Comparison of ENCODE assay signal across 31 mouse cellular contexts in genomic region chr7:105372912-105373311, GRCm38 (mm10). TPM values are rescaled to one million over a fixed set of nuclear protein-coding genes. Genes with fewer than 3 reads are reported as not detected.
DNase-seq lines count a peak whose midpoint lies in the region; ATAC-seq and TF ChIP-seq lines count a peak whose summit lies in the region.
"Had no signal": no experiment of that assay in that cellular context is flagged by ENCODE, and none has a peak within 500 bp of the region (broad histone marks: within the 10 kb centered on the region; RNA-seq: fewer than 3 reads in every experiment).

No protein-coding gene starts in this region.

- no peak overlapping the region for H3K9ac ChIP-seq in heart, embryonic 15.5 days
- no peak overlapping the region for H3K9ac ChIP-seq in heart, adult 2 months (ENCODE audit: low read depth, low read length)
- H3K9ac ChIP-seq: embryonic facial prominence, embryonic 15.5 days; hindbrain, embryonic 13.5 days; lung, embryonic 14.5 days; midbrain, embryonic 13.5 days; neural tube, embryonic 13.5 days had no signal

- TF ChIP-seq EP300 in heart, adult 2 months (IDR thresholded peaks at IDR 0.05; ENCODE audit: insufficient read depth, low read depth, low read length) = no peak

- H3K4me2 ChIP-seq in heart, embryonic 15.5 days = no peak overlapping the region
- H3K4me2 ChIP-seq: embryonic facial prominence, embryonic 15.5 days; hindbrain, embryonic 13.5 days; lung, embryonic 14.5 days; midbrain, embryonic 13.5 days; neural tube, embryonic 13.5 days had no signal

- H3K4me1 ChIP-seq in heart, embryonic 15.5 days (replicated peaks) = peaks cover 11% of the 10 kb centered on the region
- H3K4me1 ChIP-seq in heart, adult 2 months (ENCODE audit: control insufficient read depth, insufficient read depth, low read length) = no peaks in the 10 kb centered on the region
- H3K4me1 ChIP-seq: embryonic facial prominence, embryonic 15.5 days; hindbrain, embryonic 13.5 days; limb, embryonic 10.5 days; midbrain, embryonic 13.5 days; neural tube, embryonic 13.5 days had no signal

- no peak for DNase-seq in heart, adult 2 months
- DNase-seq in lung, postnatal 36 days = peak; percentile 16
- no peak for DNase-seq in lung, postnatal 25 days (ENCODE audit: low spot score)
- DNase-seq in ovary, postnatal 36 days (ENCODE audit: low spot score) = no peak
- DNase-seq: gastrocnemius, postnatal 14 days; kidney, adult 2 months; lung, embryonic 14.5 days; thymus, adult 18-20 months; thymus, postnatal 36 days had no signal

- intact Hi-C loops in heart, adult 2 months (cut with DNase I) = no loop called here

- peaks cover 10% of the 10 kb centered on the region for H3K36me3 ChIP-seq in heart, embryonic 15.5 days
- H3K36me3 ChIP-seq in heart, adult 2 months (ENCODE audit: control insufficient read depth, insufficient read depth, low read length) = peaks cover 7% of the 10 kb centered on the region; the same call in 1 of the 2 replicates

- H3K79me2 ChIP-seq in heart, adult 2 months (replicated peaks; ENCODE audit: control insufficient read depth, insufficient read depth, low read length) = no peaks in the 10 kb centered on the region

- H3K27me3 ChIP-seq in heart, embryonic 15.5 days = no peaks in the 10 kb centered on the region
- no peaks in the 10 kb centered on the region for H3K27me3 ChIP-seq in heart, adult 2 months (ENCODE audit: control insufficient read depth, insufficient read depth, low read length)
- H3K27me3 ChIP-seq: embryonic facial prominence, embryonic 15.5 days; hindbrain, embryonic 13.5 days; midbrain, embryonic 13.5 days; neural tube, embryonic 13.5 days; Patski had no signal

- ATAC-seq in heart, embryonic 15.5 days (replicated peaks; ENCODE audit: insufficient number of reproducible peaks, insufficient read depth, low FRiP score, low read depth) = no peak
- ATAC-seq in granulocyte monocyte progenitor cell, adult 5-6 weeks (replicated peaks; ENCODE audit: poor library complexity, severe bottlenecking) = peak; percentile 92
- ATAC-seq in neutrophil, adult 5-6 weeks (ENCODE audit: extremely low read depth, insufficient number of reproducible peaks, low FRiP score, poor library complexity, severe bottlenecking) = peak; percentile 77
- no peak for ATAC-seq in inflammation-experienced regulatory T-cells, adult 6 months
- ATAC-seq: CD4-positive, CD25-positive, alpha-beta regulatory T cell, adult 4 months; forebrain, embryonic 14.5 days; midbrain, embryonic 13.5 days; Patski had no signal

- TF ChIP-seq POLR2A in heart, adult 2 months (IDR thresholded peaks at IDR 0.05; ENCODE audit: insufficient read depth, low read depth, low read length) = no peak

- no peak overlapping the region for H3K4me3 ChIP-seq in heart, embryonic 15.5 days
- H3K4me3 ChIP-seq in heart, adult 2 months = no peak overlapping the region
- H3K4me3 ChIP-seq: embryonic facial prominence, embryonic 15.5 days; hindbrain, embryonic 13.5 days; limb, embryonic 10.5 days; midbrain, embryonic 13.5 days; neural tube, embryonic 13.5 days had no signal

- no peak for TF ChIP-seq CTCF in heart, adult 2 months (IDR thresholded peaks at IDR 0.05)

- peak overlapping the region; percentile 71 for H3K27ac ChIP-seq in heart, embryonic 15.5 days
- H3K27ac ChIP-seq in heart, adult 2 months = no peak overlapping the region
- H3K27ac ChIP-seq: embryonic facial prominence, embryonic 15.5 days; hindbrain, embryonic 13.5 days; kidney, postnatal 0 days; limb, embryonic 10.5 days; macrophage; midbrain, embryonic 13.5 days; neural tube, embryonic 13.5 days had no signal

- 89% methylated on average over 1 of the region's 1 CpGs for WGBS in heart, embryonic 15.5 days
- 86% methylated on average over 1 of the region's 1 CpGs for WGBS in heart, adult 2 months

- H3K9me3 ChIP-seq in heart, embryonic 15.5 days (replicated peaks) = no peaks in the 10 kb centered on the region
- H3K9me3 ChIP-seq: embryonic facial prominence, embryonic 15.5 days; hindbrain, embryonic 13.5 days; limb, embryonic 10.5 days; midbrain, embryonic 13.5 days; neural tube, embryonic 13.5 days had no signal

RNA-seq across cellular contexts. Expression of gene Gm5901, which starts 1.9 kb away (rescaled TPM):
- not detected in 2 replicates for polyA plus RNA-seq in heart, embryonic 15.5 days (2015; fragmentation: Nextera tagmentation; extraction: Ambion mirVana)
- not detected for total RNA-seq in heart, adult 2 months (2021)
- polyA plus RNA-seq in heart, adult 2 months (2012; rRNA removed) = 0.12 TPM in 1 of 2 replicates, not detected in the other
- not detected in 2 replicates for total RNA-seq in granulocyte monocyte progenitor cell, adult 5-6 weeks (2014; fragmentation: Nextera tagmentation)
- not detected in 2 replicates for total RNA-seq in granulocyte monocyte progenitor cell, adult 5-6 weeks (2017)
- 1.2 TPM in 1 of 2 replicates, not detected in the other for total RNA-seq in neutrophil, adult 5-6 weeks (2017)
- polyA plus RNA-seq in inflammation-experienced regulatory T-cells, adult 6 months (2017; shearing (Covaris generic)) = not detected
- total RNA-seq: adrenal gland, adult 2 months; adrenal gland, postnatal 4 days; gastrocnemius, postnatal 14 days; heart, adult 18-20 months; heart, postnatal 14 days; layer of hippocampus, postnatal 14 days; liver, adult 2 months had no signal
- polyA plus RNA-seq: adrenal gland, adult 2 months; CD4-positive, CD25-positive, alpha-beta regulatory T cell, adult 4 months; embryonic facial prominence, embryonic 15.5 days; forebrain, embryonic 14.5 days; hindbrain, embryonic 13.5 days; kidney, adult 2 months; kidney, postnatal 0 days; large intestine, adult 2 months; limb, embryonic 10.5 days; liver, adult 2 months; lung, embryonic 14.5 days; macrophage; midbrain, embryonic 13.5 days; neural tube, embryonic 13.5 days; Patski; stomach, embryonic 16.5 days had no signal

RNA-seq across cellular contexts. Expression of gene Olfr692, which starts 4.9 kb away (rescaled TPM):
- not detected in 2 replicates for polyA plus RNA-seq in heart, embryonic 15.5 days (2015; fragmentation: Nextera tagmentation; extraction: Ambion mirVana)
- total RNA-seq in heart, adult 2 months (2021) = not detected
- polyA plus RNA-seq in heart, adult 2 months (2012; rRNA removed) = not detected in 2 replicates
- not detected in 2 replicates for total RNA-seq in granulocyte monocyte progenitor cell, adult 5-6 weeks (2014; fragmentation: Nextera tagmentation)
- total RNA-seq in granulocyte monocyte progenitor cell, adult 5-6 weeks (2017) = not detected in 2 replicates
- total RNA-seq in neutrophil, adult 5-6 weeks (2017) = not detected in 2 replicates
- not detected for polyA plus RNA-seq in inflammation-experienced regulatory T-cells, adult 6 months (2017; shearing (Covaris generic))
- total RNA-seq: adrenal gland, adult 2 months; adrenal gland, postnatal 4 days; gastrocnemius, postnatal 14 days; heart, adult 18-20 months; heart, postnatal 14 days; layer of hippocampus, postnatal 14 days; liver, adult 2 months had no signal
- polyA plus RNA-seq: adrenal gland, adult 2 months; CD4-positive, CD25-positive, alpha-beta regulatory T cell, adult 4 months; forebrain, embryonic 14.5 days; hindbrain, embryonic 13.5 days; kidney, adult 2 months; kidney, postnatal 0 days; large intestine, adult 2 months; limb, embryonic 10.5 days; liver, adult 2 months; lung, embryonic 14.5 days; macrophage; midbrain, embryonic 13.5 days; neural tube, embryonic 13.5 days; Patski; stomach, embryonic 16.5 days had no signal

RNA-seq across cellular contexts. Expression of gene Fam160a2, which starts 26.9 kb away (rescaled TPM):
- 24.7 and 35.4 TPM in 2 replicates for polyA plus RNA-seq in heart, embryonic 15.5 days (2015; fragmentation: Nextera tagmentation; extraction: Ambion mirVana)
- total RNA-seq in heart, adult 2 months (2021) = 10 to 100 TPM; 16.0 to 16.3 TPM
- 25.4 and 48.2 TPM in 2 replicates for polyA plus RNA-seq in heart, adult 2 months (2012; rRNA removed)
- total RNA-seq in granulocyte monocyte progenitor cell, adult 5-6 weeks (2014; fragmentation: Nextera tagmentation) = 42.9 and 44.3 TPM in 2 replicates
- 9.0 and 23.2 TPM in 2 replicates for total RNA-seq in granulocyte monocyte progenitor cell, adult 5-6 weeks (2017)
- total RNA-seq in neutrophil, adult 5-6 weeks (2017) = 57.8 and 59.1 TPM in 2 replicates
- 10 to 100 TPM; 10.5 to 25.3 (median 17.5) TPM for polyA plus RNA-seq in inflammation-experienced regulatory T-cells, adult 6 months (2017; shearing (Covaris generic))

RNA-seq across cellular contexts. Expression of gene Olfr691, which starts 30.8 kb away (rescaled TPM):
- polyA plus RNA-seq in heart, embryonic 15.5 days (2015; fragmentation: Nextera tagmentation; extraction: Ambion mirVana) = not detected in 2 replicates
- not detected for total RNA-seq in heart, adult 2 months (2021)
- polyA plus RNA-seq in heart, adult 2 months (2012; rRNA removed) = 0.15 TPM in 1 of 2 replicates, not detected in the other
- total RNA-seq in granulocyte monocyte progenitor cell, adult 5-6 weeks (2014; fragmentation: Nextera tagmentation) = not detected in 2 replicates
- not detected in 2 replicates for total RNA-seq in granulocyte monocyte progenitor cell, adult 5-6 weeks (2017)
- 0.37 and 1.0 TPM in 2 replicates for total RNA-seq in neutrophil, adult 5-6 weeks (2017)
- polyA plus RNA-seq in inflammation-experienced regulatory T-cells, adult 6 months (2017; shearing (Covaris generic)) = not detected
- total RNA-seq: adrenal gland, adult 2 months; adrenal gland, postnatal 4 days; gastrocnemius, postnatal 14 days; heart, adult 18-20 months; heart, postnatal 14 days; liver, adult 2 months had no signal
- polyA plus RNA-seq: adrenal gland, adult 2 months; CD4-positive, CD25-positive, alpha-beta regulatory T cell, adult 4 months; forebrain, embryonic 14.5 days; kidney, adult 2 months; kidney, postnatal 0 days; large intestine, adult 2 months; liver, adult 2 months; lung, embryonic 14.5 days; macrophage; neural tube, embryonic 13.5 days; Patski; stomach, embryonic 16.5 days had no signal

RNA-seq across cellular contexts. Expression of gene Cnga4, which starts 31.5 kb away (rescaled TPM):
- polyA plus RNA-seq in heart, embryonic 15.5 days (2015; fragmentation: Nextera tagmentation; extraction: Ambion mirVana) = not detected in 2 replicates
- not detected for total RNA-seq in heart, adult 2 months (2021)
- 0.09 and 0.14 TPM in 2 replicates for polyA plus RNA-seq in heart, adult 2 months (2012; rRNA removed)
- not detected in 2 replicates for total RNA-seq in granulocyte monocyte progenitor cell, adult 5-6 weeks (2014; fragmentation: Nextera tagmentation)
- not detected in 2 replicates for total RNA-seq in granulocyte monocyte progenitor cell, adult 5-6 weeks (2017)
- not detected in 2 replicates for total RNA-seq in neutrophil, adult 5-6 weeks (2017)
- polyA plus RNA-seq in inflammation-experienced regulatory T-cells, adult 6 months (2017; shearing (Covaris generic)) = not detected
- total RNA-seq: adrenal gland, adult 2 months; adrenal gland, postnatal 4 days; gastrocnemius, postnatal 14 days; heart, adult 18-20 months; liver, adult 2 months had no signal
- polyA plus RNA-seq: CD4-positive, CD25-positive, alpha-beta regulatory T cell, adult 4 months; forebrain, embryonic 14.5 days; kidney, postnatal 0 days; macrophage; midbrain, embryonic 13.5 days; Patski; stomach, embryonic 16.5 days had no signal

Comparison
In these comparisons a context has a peak if more than half of its experiments do, and no peak if none do; other contexts are left out.
1. ATAC-seq: peak in granulocyte monocyte progenitor cell, adult 5-6 weeks (single experiment) and neutrophil, adult 5-6 weeks (single experiment); none in heart, embryonic 15.5 days (single experiment) and inflammation-experienced regulatory T-cells, adult 6 months (single experiment).